Mouse (Mus musculus): Measurements from ENCODE around the gene Gas6. TPM values are rescaled to one million over a fixed set of nuclear protein-coding genes. Genes with fewer than 3 reads are reported as not detected.

The Gas6 gene
- polyA plus RNA-seq, 1 experiment from 2014 or later = 36.8 TPM

DNA sequence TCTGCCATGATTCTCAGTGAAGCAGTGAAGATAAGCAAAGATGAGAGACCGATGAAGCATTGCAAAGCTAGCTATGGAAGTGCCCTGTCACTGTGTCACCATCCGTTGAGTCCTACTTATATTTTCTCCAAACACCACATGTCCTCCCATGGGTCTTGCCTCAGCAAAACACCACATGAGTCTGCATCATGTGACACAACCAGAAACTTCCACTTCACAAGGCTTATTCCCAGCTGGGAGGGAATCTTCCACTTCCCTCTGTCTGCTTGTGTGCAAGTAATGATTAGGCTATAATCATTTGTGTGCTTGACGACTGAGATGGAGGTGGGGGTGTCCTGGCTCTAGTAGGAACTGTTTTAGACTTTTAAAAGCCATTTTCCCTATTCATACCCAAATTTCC is 6.9 kb upstream of the Gas6 start:
- no peak overlapping the region for H3K9ac ChIP-seq
- no peak overlapping the region for H3K27ac ChIP-seq
- ATAC-seq (replicated peaks) = no peak
- 83% methylated on average over 3 of the region's 3 CpGs for WGBS
- no peaks in the 10 kb centered on the region for H3K9me3 ChIP-seq
- H3K4me3 ChIP-seq = no peak overlapping the region
- H3K27me3 ChIP-seq (replicated peaks) = no peaks in the 10 kb centered on the region
- no peak overlapping the region for H3K4me2 ChIP-seq
- H3K4me1 ChIP-seq = no peaks in the 10 kb centered on the region
- H3K36me3 ChIP-seq (replicated peaks) = no peaks in the 10 kb centered on the region

DNA sequence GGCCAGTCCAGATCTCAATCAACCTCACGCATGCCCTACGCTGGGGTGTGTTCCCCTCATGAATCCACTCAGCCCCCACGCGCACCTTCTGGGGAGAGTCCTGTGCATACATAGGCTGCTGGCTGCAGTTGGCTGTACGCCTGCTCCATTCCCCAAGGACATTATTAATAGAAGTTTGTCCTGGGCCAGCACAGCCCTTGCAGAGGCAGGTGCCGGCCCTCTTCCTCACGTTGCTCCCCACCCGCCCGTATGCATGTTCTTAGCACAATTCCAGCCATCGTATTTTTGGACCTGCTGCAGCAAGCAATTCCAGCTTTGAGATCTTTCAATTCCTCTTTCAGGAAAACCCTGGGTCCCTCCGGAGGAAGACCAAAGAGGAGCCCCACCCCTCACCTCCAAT is 1.3 kb downstream of the Gas6 start:
- Histone ChIP-seq H3K27me3 (replicated peaks) (peaks cover 14% of the 10 kb centered on the region), H3K27ac (no peak overlapping the region), H3K9me3 (no peaks in the 10 kb centered on the region), H3K36me3 (replicated peaks) (no peaks in the 10 kb centered on the region), H3K4me2 (peak overlapping the region; percentile 90), H3K4me3 (peak overlapping the region; percentile 65), H3K4me1 (peaks cover 34% of the 10 kb centered on the region), H3K9ac (no peak overlapping the region)
- 53% methylated on average over 11 of the region's 11 CpGs for WGBS
- ATAC-seq (replicated peaks) = no peak

DNA sequence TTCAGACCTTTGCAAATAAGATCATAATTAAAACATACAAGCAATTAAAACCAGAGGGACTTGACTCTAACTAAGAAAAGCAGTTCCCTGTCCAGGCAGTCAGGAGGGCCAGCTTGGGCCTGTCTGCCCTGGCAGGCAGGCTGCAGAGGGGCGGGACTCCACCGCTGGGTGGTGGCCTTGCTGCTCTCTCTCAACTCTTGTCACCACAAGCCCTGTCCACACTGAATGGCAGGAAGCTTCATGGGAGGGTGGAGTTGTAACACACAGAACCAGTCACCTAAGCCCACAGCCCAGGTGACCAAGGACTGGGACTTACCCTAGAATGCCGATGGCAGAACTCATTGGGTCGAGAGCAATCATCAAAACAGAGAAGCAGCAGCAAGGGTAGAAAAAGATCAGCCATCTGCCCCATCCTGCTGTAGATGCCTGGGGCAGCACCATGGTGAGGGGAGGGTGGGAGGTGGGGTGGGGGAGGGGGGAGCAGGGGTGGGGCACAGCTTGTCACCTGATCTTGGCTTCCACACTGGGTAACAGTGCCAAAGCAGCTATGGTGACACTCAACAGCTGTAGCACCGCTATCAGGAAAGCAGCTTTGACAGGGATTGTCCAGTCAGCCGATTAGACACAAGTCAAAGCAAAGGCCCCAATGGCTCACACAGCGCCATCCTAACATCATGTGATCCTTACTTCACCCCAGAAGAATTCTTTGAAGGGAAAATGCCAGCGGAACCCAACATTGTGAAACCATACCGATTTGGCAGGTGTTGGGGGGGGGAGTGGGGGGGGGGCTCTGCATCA is 1.9 kb downstream of the Gas6 start:
- H3K4me3 ChIP-seq = no peak overlapping the region
- WGBS = 56% methylated on average over 9 of the region's 9 CpGs
- H3K4me1 ChIP-seq = peaks cover 34% of the 10 kb centered on the region
- H3K36me3 ChIP-seq (replicated peaks) = no peaks in the 10 kb centered on the region
- no peak overlapping the region for H3K27ac ChIP-seq
- peak overlapping the region; percentile 90; the same call in 1 of the 2 replicates for H3K4me2 ChIP-seq
- no peak overlapping the region for H3K9ac ChIP-seq
- ATAC-seq (replicated peaks) = no peak
- H3K9me3 ChIP-seq = no peaks in the 10 kb centered on the region
- H3K27me3 ChIP-seq (replicated peaks) = peaks cover 14% of the 10 kb centered on the region

- no peaks in the 10 kb centered on the region for H3K36me3 ChIP-seq (replicated peaks)
- peaks cover 14% of the 10 kb centered on the region for H3K27me3 ChIP-seq (replicated peaks)
- H3K4me1 ChIP-seq = peaks cover 34% of the 10 kb centered on the region
- no peak for ATAC-seq (replicated peaks)
- no peak overlapping the region for H3K27ac ChIP-seq
- no peak overlapping the region for H3K9ac ChIP-seq
- H3K9me3 ChIP-seq = no peaks in the 10 kb centered on the region
- WGBS = 84% methylated on average over 14 of the region's 14 CpGs
- no peak overlapping the region for H3K4me3 ChIP-seq
- H3K4me2 ChIP-seq = no peak overlapping the region
Observed at GRCm38 (mm10) chr8:13491491-13492010, 2.7 kb downstream of the Gas6 start.

- Histone ChIP-seq H3K4me1 (peaks cover 34% of the 10 kb centered on the region), H3K9ac (no peak overlapping the region), H3K4me2 (no peak overlapping the region), H3K27me3 (replicated peaks) (peaks cover 12% of the 10 kb centered on the region), H3K9me3 (no peaks in the 10 kb centered on the region), H3K36me3 (replicated peaks) (no peaks in the 10 kb centered on the region), H3K4me3 (no peak overlapping the region), H3K27ac (no peak overlapping the region)
- 34% methylated on average over 13 of the region's 13 CpGs for WGBS
- ATAC-seq (replicated peaks) = no peak
Observed at GRCm38 (mm10) chr8:13489986-13490910, 4.0 kb downstream of the Gas6 start.

DNA sequence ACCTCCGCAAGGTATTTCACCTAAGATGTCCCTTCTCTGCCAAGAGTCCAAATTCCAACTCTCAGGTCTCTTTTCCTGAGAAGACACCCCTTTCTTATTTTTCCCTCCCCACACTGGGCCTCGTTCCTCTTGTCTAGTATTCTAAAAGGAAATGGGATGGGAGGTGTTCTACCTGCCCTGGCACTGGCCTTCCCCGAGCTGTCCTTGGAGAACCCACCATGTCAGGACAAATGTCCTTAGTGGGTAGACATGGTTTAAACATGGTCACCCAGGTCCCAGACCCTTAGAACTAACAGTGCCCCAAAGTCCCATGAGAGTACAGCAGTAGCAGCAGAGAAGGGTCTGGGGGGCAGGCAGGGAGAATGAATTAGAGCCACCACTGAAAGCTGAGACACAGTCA is 4.9 kb downstream of the Gas6 start:
- Histone ChIP-seq H3K4me2 (no peak overlapping the region), H3K36me3 (replicated peaks) (no peaks in the 10 kb centered on the region), H3K9me3 (no peaks in the 10 kb centered on the region), H3K4me1 (peaks cover 30% of the 10 kb centered on the region), H3K9ac (no peak overlapping the region), H3K27me3 (replicated peaks) (peaks cover 7% of the 10 kb centered on the region), H3K4me3 (no peak overlapping the region), H3K27ac (no peak overlapping the region)
- ATAC-seq (replicated peaks) = no peak
- 85% methylated on average over 3 of the region's 3 CpGs for WGBS

- H3K4me1 ChIP-seq = no peaks in the 10 kb centered on the region
- ATAC-seq (replicated peaks) = no peak
- H3K27me3 ChIP-seq (replicated peaks) = no peaks in the 10 kb centered on the region
- H3K36me3 ChIP-seq (replicated peaks) = no peaks in the 10 kb centered on the region
- H3K4me2 ChIP-seq = no peak overlapping the region
- H3K9ac ChIP-seq = no peak overlapping the region
- 87% methylated on average over 5 of the region's 5 CpGs for WGBS
- H3K4me3 ChIP-seq = no peak overlapping the region
- H3K9me3 ChIP-seq = no peaks in the 10 kb centered on the region
- H3K27ac ChIP-seq = no peak overlapping the region
Observed at GRCm38 (mm10) chr8:13483191-13483590, 11.1 kb downstream of the Gas6 start.

DNA sequence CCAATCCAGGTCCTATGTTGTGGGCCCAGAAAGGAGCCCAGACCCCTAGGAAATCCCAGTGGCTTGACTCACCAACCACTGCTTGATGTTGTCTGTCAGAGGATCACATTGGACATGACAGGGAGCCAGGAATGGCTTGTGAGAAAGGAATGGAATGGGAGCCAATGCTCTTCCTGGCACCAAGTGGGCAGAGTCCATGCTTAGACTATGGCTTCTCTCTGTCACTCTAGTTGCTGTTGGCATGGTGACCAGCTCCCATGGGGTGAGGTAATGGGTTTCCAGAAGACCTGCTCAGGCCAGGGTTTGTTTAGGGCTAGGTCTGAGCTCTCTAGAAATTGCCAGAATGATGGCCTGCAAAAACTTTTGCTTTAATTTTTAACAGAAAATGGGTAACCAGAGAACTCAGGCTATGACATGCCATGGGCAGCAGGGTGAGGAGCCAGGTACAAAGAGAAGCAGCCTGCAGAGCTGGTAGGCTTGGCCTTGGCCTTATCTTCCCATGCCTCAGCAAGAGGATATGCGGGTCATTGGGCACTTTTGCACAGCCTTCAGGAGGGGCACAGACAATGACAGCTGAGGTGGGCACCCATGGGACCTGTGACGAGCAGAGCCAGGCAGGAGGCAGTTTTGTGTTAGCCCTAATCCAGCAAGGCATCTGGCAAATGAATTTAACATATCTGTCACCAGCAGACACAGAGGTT is 12.0 kb downstream of the Gas6 start:
- Histone ChIP-seq H3K27me3 (replicated peaks) (no peaks in the 10 kb centered on the region), H3K4me2 (no peak overlapping the region), H3K4me1 (no peaks in the 10 kb centered on the region), H3K27ac (no peak overlapping the region), H3K9me3 (no peaks in the 10 kb centered on the region), H3K36me3 (replicated peaks) (no peaks in the 10 kb centered on the region), H3K4me3 (no peak overlapping the region), H3K9ac (no peak overlapping the region)
- no peak for ATAC-seq (replicated peaks)
- WGBS = 57% methylated on average over 2 of the region's 2 CpGs

- Histone ChIP-seq H3K4me2 (no peak overlapping the region), H3K36me3 (replicated peaks) (no peaks in the 10 kb centered on the region), H3K4me1 (no peaks in the 10 kb centered on the region), H3K27ac (no peak overlapping the region), H3K9ac (no peak overlapping the region), H3K9me3 (no peaks in the 10 kb centered on the region), H3K27me3 (replicated peaks) (no peaks in the 10 kb centered on the region), H3K4me3 (no peak overlapping the region)
- 90% methylated on average over 3 of the region's 3 CpGs for WGBS
- ATAC-seq (replicated peaks) = no peak
Observed at GRCm38 (mm10) chr8:13481596-13481995, 12.7 kb downstream of the Gas6 start.

- no peak for ATAC-seq (replicated peaks)
Observed at GRCm38 (mm10) chr8:13481089-13481554, 13.2 kb downstream of the Gas6 start.

GRCm38 (mm10) chr8:13475892-13476291 is 18.4 kb downstream of the Gas6 start:
- H3K4me1 ChIP-seq = no peaks in the 10 kb centered on the region
- H3K27ac ChIP-seq = no peak overlapping the region
- H3K4me3 ChIP-seq = no peak overlapping the region
- H3K9ac ChIP-seq = no peak overlapping the region
- H3K27me3 ChIP-seq (replicated peaks) = no peaks in the 10 kb centered on the region
- 59% methylated on average over 9 of the region's 9 CpGs for WGBS
- no peak for ATAC-seq (replicated peaks)
- H3K4me2 ChIP-seq = no peak overlapping the region
- H3K9me3 ChIP-seq = no peaks in the 10 kb centered on the region
- no peaks in the 10 kb centered on the region for H3K36me3 ChIP-seq (replicated peaks)

More at GRCm38 (mm10) chr8:13481089-13481554, 13.2 kb downstream of the Gas6 start:
- Histone ChIP-seq H3K27ac (no peak overlapping the region), H3K4me2 (no peak overlapping the region), H3K4me1 (no peaks in the 10 kb centered on the region), H3K9ac (no peak overlapping the region), H3K36me3 (replicated peaks) (no peaks in the 10 kb centered on the region), H3K9me3 (no peaks in the 10 kb centered on the region), H3K4me3 (no peak overlapping the region), H3K27me3 (replicated peaks) (no peaks in the 10 kb centered on the region)
- WGBS = 86% methylated on average over 7 of the region's 7 CpGs

DNA sequence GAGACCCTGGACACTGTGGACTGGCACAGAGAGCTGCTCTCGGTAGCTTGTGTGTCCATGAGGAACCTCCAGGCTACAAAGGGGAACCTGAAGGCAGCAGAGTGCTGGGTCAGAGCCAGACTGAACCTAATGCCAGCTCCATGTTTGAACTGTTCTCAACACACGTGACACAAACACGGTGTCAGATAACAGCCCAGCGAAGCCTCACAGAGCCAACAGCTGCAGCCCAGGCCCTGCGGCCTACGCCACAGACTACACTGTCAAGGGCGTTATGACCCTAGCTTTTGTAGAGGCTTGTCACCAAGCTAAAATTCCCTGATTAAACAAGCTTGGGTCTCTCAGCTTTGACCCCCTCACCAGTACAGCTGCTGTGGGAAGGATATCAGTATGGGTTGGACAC is 22.0 kb downstream of the Gas6 start:
- Histone ChIP-seq H3K4me3 (no peak overlapping the region), H3K27ac (no peak overlapping the region), H3K4me1 (no peaks in the 10 kb centered on the region), H3K4me2 (no peak overlapping the region), H3K36me3 (replicated peaks) (no peaks in the 10 kb centered on the region), H3K27me3 (replicated peaks) (no peaks in the 10 kb centered on the region), H3K9ac (no peak overlapping the region), H3K9me3 (no peaks in the 10 kb centered on the region)
- 79% methylated on average over 7 of the region's 7 CpGs for WGBS
- ATAC-seq (replicated peaks) = no peak

All from midbrain, embryonic 15.5 days (tissue).